Comparison of ENCODE assay signal across 8 mouse cellular contexts in genomic region chr1:159393070-159393699, GRCm38 (mm10).
DNase-seq lines count a peak whose midpoint lies in the region; ATAC-seq and TF ChIP-seq lines count a peak whose summit lies in the region.

No protein-coding gene starts in this region.

- H3K4me1 ChIP-seq in midbrain, embryonic 15.5 days, result no peaks in the 10 kb centered on the region

- no peaks in the 10 kb centered on the region for H3K36me3 ChIP-seq in C2C12 (ENCODE audit: control insufficient read depth, insufficient read depth)
- no peaks in the 10 kb centered on the region for H3K36me3 ChIP-seq in midbrain, embryonic 15.5 days (replicated peaks)

- no peak overlapping the region for H3ac ChIP-seq in C2C12 (ENCODE audit: control insufficient read depth, insufficient read length, low read depth)

- intact Hi-C loops in left cerebral cortex, postnatal 25 days (cut with DNase I), result loop anchor here (5.0 kb wide), 1 partner anchor 789 kb away; no protein-coding TSS in a partner anchor

- no peak overlapping the region for H3K4me3 ChIP-seq in C2C12 (ENCODE audit: insufficient read depth, poor library complexity, severe bottlenecking)
- no peak overlapping the region for H3K4me3 ChIP-seq in midbrain, embryonic 15.5 days

- peak; percentile 82 for DNase-seq in 3134 (ENCODE audit: extremely low read depth, insufficient read length, low spot score)
- peak; percentile 89 to 91 for DNase-seq in frontal cortex, adult 2 months (ENCODE audit: extremely low spot score in 1 of 2, low spot score in 1 of 2)
- peak; percentile 8 for DNase-seq in kidney, adult 18-20 months
- DNase-seq in left cerebral cortex, postnatal 25 days (ENCODE audit: low spot score in 2 of 2), result peak; percentile 87 to 97
- DNase-seq in right cerebral cortex, postnatal 4 days, result peak; percentile 28
- DNase-seq in cerebellum, adult 9-11 months, result no peak

- H3K4me2 ChIP-seq in midbrain, embryonic 15.5 days, result no peak overlapping the region

- no peaks in the 10 kb centered on the region for H3K9me3 ChIP-seq in midbrain, embryonic 15.5 days

- no peaks in the 10 kb centered on the region for H3K79me2 ChIP-seq in C2C12 (ENCODE audit: control insufficient read depth, insufficient read depth)

- H3K27me3 ChIP-seq in C2C12 (ENCODE audit: control insufficient read depth, insufficient read depth, insufficient read length), result no peaks in the 10 kb centered on the region
- H3K27me3 ChIP-seq in midbrain, embryonic 15.5 days (replicated peaks), result no peaks in the 10 kb centered on the region

- WGBS in midbrain, embryonic 15.5 days, result 36% methylated on average over 6 of the region's 6 CpGs

- H3K27ac ChIP-seq in midbrain, embryonic 15.5 days, result no peak overlapping the region

- no peak for TF ChIP-seq CTCF in C2C12 (IDR thresholded peaks at IDR 0.05; ENCODE audit: control insufficient read depth, insufficient read depth, insufficient read length)

- no peak for ATAC-seq in midbrain, embryonic 15.5 days (replicated peaks)

- H3K9ac ChIP-seq in midbrain, embryonic 15.5 days, result no peak overlapping the region

- H3K79me3 ChIP-seq in C2C12 (ENCODE audit: low read depth), result no peaks in the 10 kb centered on the region

TF ChIP-seq in C2C12, 6 proteins besides CTCF, POLR2A, EP300 and RAD21:
- TF ChIP-seq MYOG (IDR thresholded peaks at IDR 0.05; ENCODE audit: control insufficient read depth, extremely low read depth, insufficient read length) (no peak), CEBPB (IDR thresholded peaks at IDR 0.05; ENCODE audit: low read depth) (peak; percentile 95), FOSL1 (IDR thresholded peaks at IDR 0.05; ENCODE audit: insufficient read depth, low read length, poor library complexity, severe bottlenecking) (peak; percentile 37)
